Mouse (Mus musculus) limb, embryonic 11.5 days (tissue): ENCODE data around the gene Pklr. TPM values are rescaled to one million over a fixed set of nuclear protein-coding genes. Genes with fewer than 3 reads are reported as not detected.
"Not testable (repeated sequence)": the region's sequence is repeated elsewhere in the genome, so short reads cannot be mapped to it uniquely, and the experiment has no call there.

Experiments used
- ATAC-seq: fragments of 200-750 bp; cut with Nextera tagmentation; 2 replicates; pipeline ENCODE4 v1.8.0; 2017; ENCODE audit warnings: low read depth; ENCODE audit not compliant: insufficient number of reproducible peaks, low FRiP score, low TSS enrichment
- DNase-seq: peaks from one replicate; pipeline ENCODE4 v3.0.0-alpha.2; 2015; ENCODE audit warnings: low spot score
- H3K27ac ChIP-seq: fragments of 300-500 bp; sonication (generic); replicated peaks from 2 replicates; pipeline ENCODE4 v1.5.1; 2014; ENCODE audit warnings: low read depth, mild to moderate bottlenecking, low read length
- H3K27me3 ChIP-seq: fragments of 300-500 bp; sonication (generic); 2 replicates; pipeline ENCODE4 v1.6.1; 2014; ENCODE audit warnings: mild to moderate bottlenecking, low read length, mixed read lengths; ENCODE audit not compliant: control insufficient read depth, insufficient read depth
- H3K36me3 ChIP-seq: fragments of 300-500 bp; sonication (generic); 2 replicates; pipeline ENCODE4 v1.6.1; 2014; ENCODE audit warnings: mild to moderate bottlenecking, low read length, moderate library complexity, mixed read lengths; ENCODE audit not compliant: control insufficient read depth, insufficient read depth
- H3K4me1 ChIP-seq: fragments of 300-500 bp; sonication (generic); 2 replicates; pipeline ENCODE4 v1.6.1; 2014; ENCODE audit warnings: low read length, mixed read lengths; ENCODE audit not compliant: control insufficient read depth, insufficient read depth
- H3K4me2 ChIP-seq: fragments of 300-500 bp; sonication (generic); 2 replicates; pipeline ENCODE4 v1.6.1; 2014; ENCODE audit warnings: low read depth, mild to moderate bottlenecking, moderate library complexity; ENCODE audit not compliant: severe bottlenecking
- H3K4me3 ChIP-seq: fragments of 300-500 bp; sonication (generic); 2 replicates; pipeline ENCODE4 v1.5.1; 2014; ENCODE audit warnings: low read depth, low read length
- H3K9ac ChIP-seq: fragments of 300-500 bp; sonication (generic); 2 replicates; pipeline ENCODE4 v1.6.1; 2014; ENCODE audit warnings: mild to moderate bottlenecking, low read length
- H3K9me3 ChIP-seq: fragments of 300-500 bp; sonication (generic); 2 replicates; pipeline ENCODE4 v1.6.1; 2016; ENCODE audit warnings: low read length; ENCODE audit not compliant: control insufficient read depth
- WGBS: fragments of 180-500 bp; shearing (Covaris S2); extraction: QIAGEN DNeasy Blood & Tissue Kit; methylation state at CpG from one replicate; pipeline ENCODE4 v1.1.7; 2014; 5-methylcytosine and 5-hydroxymethylcytosine counted together
- polyA plus RNA-seq: library from polyadenylated mRNA; unstranded; fragments of >200 nt; fragmentation: Nextera tagmentation; extraction: Ambion mirVana; gene quantifications from 2 replicates; pipeline ENCODE4 v1.2.1, GENCODE M21; 2014

The Pklr gene
- polyA plus RNA-seq, 1 experiment from 2014 or later = 1.2 TPM

GRCm38 (mm10) chr3:89148567-89148966 lies 12.6 kb downstream of the Pklr start:
- ATAC-seq (no peak), DNase-seq (no peak)
- peaks cover 29% of the 10 kb centered on the region for H3K27me3 ChIP-seq
- 76% methylated on average over 14 of the region's 14 CpGs for WGBS
- H3K27ac ChIP-seq = no peak overlapping the region
- no peak overlapping the region for H3K4me3 ChIP-seq
- H3K9ac ChIP-seq = no peak overlapping the region
- no peaks in the 10 kb centered on the region for H3K36me3 ChIP-seq
- H3K9me3 ChIP-seq = no peaks in the 10 kb centered on the region
- H3K4me1 ChIP-seq = peaks cover 11% of the 10 kb centered on the region
- H3K4me2 ChIP-seq = no peak overlapping the region

GRCm38 (mm10) chr3:89152084-89152835 lies 16.3 kb downstream of the Pklr start:
- no peak overlapping the region for H3K4me2 ChIP-seq

GRCm38 (mm10) chr3:89156951-89157350 lies 21.0 kb downstream of the Pklr start:
- no peak overlapping the region for H3K9ac ChIP-seq
- H3K9me3 ChIP-seq = no peaks in the 10 kb centered on the region
- H3K4me3 ChIP-seq = no peak overlapping the region
- H3K4me2 ChIP-seq = no peak overlapping the region
- H3K4me1 ChIP-seq = peaks cover 6% of the 10 kb centered on the region
- ATAC-seq (no peak), DNase-seq (no peak)
- WGBS = 87% methylated on average over 8 of the region's 8 CpGs
- H3K27me3 ChIP-seq = peaks cover 7% of the 10 kb centered on the region; the same call in 1 of the 2 replicates
- no peak overlapping the region for H3K27ac ChIP-seq
- no peaks in the 10 kb centered on the region for H3K36me3 ChIP-seq

More at GRCm38 (mm10) chr3:89152084-89152835, 16.3 kb downstream of the Pklr start:
- ATAC-seq (no peak), DNase-seq (no peak)
- peaks cover 7% of the 10 kb centered on the region for H3K4me1 ChIP-seq
- WGBS = 40% methylated on average over 17 of the region's 17 CpGs
- H3K27me3 ChIP-seq = peaks cover 25% of the 10 kb centered on the region
- no peaks in the 10 kb centered on the region for H3K9me3 ChIP-seq
- H3K4me3 ChIP-seq = no peak overlapping the region
- no peaks in the 10 kb centered on the region for H3K36me3 ChIP-seq
- H3K27ac ChIP-seq = no peak overlapping the region
- H3K9ac ChIP-seq = no peak overlapping the region

- peaks cover 7% of the 10 kb centered on the region; the same call in 1 of the 2 replicates for H3K27me3 ChIP-seq
- H3K27ac ChIP-seq = no peak overlapping the region
- H3K9me3 ChIP-seq = no peaks in the 10 kb centered on the region
- no peak overlapping the region for H3K9ac ChIP-seq
- DNase-seq (no peak), ATAC-seq (no peak)
- WGBS = 20% methylated on average over 7 of the region's 7 CpGs
- no peak overlapping the region for H3K4me3 ChIP-seq
- H3K4me2 ChIP-seq = no peak overlapping the region
- H3K36me3 ChIP-seq = no peaks in the 10 kb centered on the region
- peaks cover 6% of the 10 kb centered on the region for H3K4me1 ChIP-seq
Observed at GRCm38 (mm10) chr3:89158651-89159050, 22.7 kb downstream of the Pklr start.

GRCm38 (mm10) chr3:89159211-89159610 lies 23.3 kb downstream of the Pklr start:
- Histone ChIP-seq H3K9ac (no peak overlapping the region), H3K27me3 (peaks cover 7% of the 10 kb centered on the region; the same call in 1 of the 2 replicates), H3K4me3 (peak overlapping the region; percentile 45), H3K9me3 (no peaks in the 10 kb centered on the region), H3K27ac (no peak overlapping the region), H3K36me3 (no peaks in the 10 kb centered on the region), H3K4me1 (peaks cover 12% of the 10 kb centered on the region), H3K4me2 (peak overlapping the region; percentile 96)
- ATAC-seq = no peak
- under 1% methylated on average over 13 of the region's 13 CpGs for WGBS
- peak; percentile 86 for DNase-seq

GRCm38 (mm10) chr3:89159616-89160344 lies 23.8 kb downstream of the Pklr start, which contains the start of gene Hcn3:
Gene Hcn3, minus strand, starts transcription at chr3:89160196.
- Histone ChIP-seq H3K27me3 (peaks cover 7% of the 10 kb centered on the region; the same call in 1 of the 2 replicates), H3K4me3 (peak within 1 kb of the TSS; percentile 45), H3K9ac (peak within 1 kb of the TSS; percentile 55), H3K4me2 (peak within 1 kb of the TSS; percentile 96), H3K4me1 (peaks cover 13% of the 10 kb centered on the region), H3K36me3 (no peaks in the 10 kb centered on the region), H3K27ac (no peak within 1 kb of the TSS), H3K9me3 (no peaks in the 10 kb centered on the region)
- WGBS = under 1% methylated on average over 63 of the region's 66 CpGs
- ATAC-seq (peak; percentile 67), DNase-seq (peak; percentile 82)

- H3K9me3 ChIP-seq, ATAC-seq, H3K9ac ChIP-seq, H3K4me2 ChIP-seq, H3K36me3 ChIP-seq, H3K27me3 ChIP-seq, DNase-seq, H3K27ac ChIP-seq, H3K4me3 ChIP-seq: not testable (repeated sequence)
- H3K4me1 ChIP-seq = peaks cover 21% of the 10 kb centered on the region
Observed at GRCm38 (mm10) chr3:89161207-89161606, 25.3 kb downstream of the Pklr start.

GRCm38 (mm10) chr3:89161786-89162185 lies 25.8 kb downstream of the Pklr start:
- Histone ChIP-seq H3K27ac (no peak overlapping the region), H3K4me3 (no peak overlapping the region), H3K4me1 (peaks cover 21% of the 10 kb centered on the region), H3K4me2 (no peak overlapping the region), H3K9ac (no peak overlapping the region), H3K27me3 (peaks cover 7% of the 10 kb centered on the region; the same call in 1 of the 2 replicates), H3K36me3 (no peaks in the 10 kb centered on the region), H3K9me3 (no peaks in the 10 kb centered on the region)
- no peak for ATAC-seq
- WGBS = 76% methylated on average over 4 of the region's 4 CpGs
- no peak for DNase-seq
